Mouse (Mus musculus): ENCODE data around the gene Trim31. TPM values are rescaled to one million over a fixed set of nuclear protein-coding genes. Genes with fewer than 3 reads are reported as not detected.
"Not testable (repeated sequence)": the region's sequence is repeated elsewhere in the genome, so short reads cannot be mapped to it uniquely, and the experiment has no call there.

Trim31 gene
- total RNA-seq (2021) = not detected

- intact Hi-C loops (cut with DNase I) = loop anchor here (5.0 kb wide), 2 partner anchors 75 to 150 kb away; partner anchors contain the start of gene Gabbr1
- DNase-seq = no peak
Observed at GRCm38 (mm10) chr17:36897552-36898205, at the start of gene Trim31. Gene Trim31 (plus strand): TSS chr17:36898118.

DNA sequence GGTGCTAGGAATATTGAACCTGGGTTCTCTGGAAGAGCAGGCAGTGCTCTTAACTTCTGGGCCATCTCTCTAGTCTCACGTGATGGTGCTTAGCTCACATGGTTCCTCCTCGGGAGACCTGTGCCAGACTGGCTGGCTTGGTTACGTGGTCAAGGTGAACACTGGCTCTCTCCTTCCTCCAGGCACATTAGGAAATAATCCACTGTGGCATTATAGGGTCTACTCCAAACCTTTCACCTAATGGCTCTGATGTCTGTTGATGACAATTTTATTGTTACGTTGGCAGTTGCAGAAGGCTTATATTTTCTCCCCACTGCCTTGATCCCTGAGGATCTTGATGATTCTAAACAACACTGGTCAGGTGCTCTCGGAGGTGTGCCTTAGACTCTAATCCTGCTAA lies 49.0 kb upstream of the Trim31 start:
- intact Hi-C loops (cut with DNase I) = no loop called here
- DNase-seq = no peak

- no peak for DNase-seq
- intact Hi-C loops (cut with DNase I) = no loop called here
Observed at GRCm38 (mm10) chr17:36849992-36850391, 47.9 kb upstream of the Trim31 start.

DNA sequence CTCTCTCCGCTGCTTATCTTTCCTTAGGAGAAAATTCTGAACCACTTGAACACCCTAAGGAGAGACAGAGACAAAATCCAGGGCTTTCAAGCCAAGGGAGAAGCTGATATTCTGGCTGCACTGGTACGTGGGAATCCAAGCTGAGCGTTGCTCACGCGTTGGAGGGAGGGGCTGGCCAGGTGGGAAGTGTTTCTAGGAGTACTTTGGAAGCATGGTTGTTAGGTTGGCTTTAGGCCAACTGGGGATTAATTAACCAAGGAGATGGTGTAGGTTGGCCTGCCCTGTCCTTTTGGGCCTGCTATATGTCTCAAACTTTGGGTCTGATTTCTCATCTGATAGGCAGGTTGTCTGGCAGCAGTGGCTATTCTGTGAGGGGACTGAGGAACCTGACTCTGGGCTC lies 46.7 kb upstream of the Trim31 start:
- intact Hi-C loops (cut with DNase I) = no loop called here
- DNase-seq = no peak

- intact Hi-C loops (cut with DNase I) = no loop called here
- DNase-seq = no peak
Observed at GRCm38 (mm10) chr17:36851627-36852026, 46.3 kb upstream of the Trim31 start.

DNA sequence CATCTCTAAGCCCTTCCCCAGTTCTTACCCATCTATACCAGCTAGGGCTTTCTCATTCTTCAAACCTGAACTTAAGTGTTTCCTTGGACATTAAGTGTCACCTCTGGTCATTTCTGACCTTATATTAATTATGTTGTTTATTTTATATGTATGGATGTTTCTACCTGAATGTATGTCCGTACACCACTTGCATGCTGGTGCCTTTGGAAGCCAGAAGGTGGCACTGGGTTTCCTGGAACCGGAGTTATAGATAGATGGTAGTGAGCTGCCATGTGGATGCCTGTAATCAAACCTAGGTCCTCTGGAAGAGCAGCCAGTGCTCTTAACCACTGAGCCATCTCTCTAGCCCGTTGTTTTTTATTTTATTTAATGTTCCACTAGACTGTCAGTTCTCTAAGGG lies 42.4 kb upstream of the Trim31 start:
- no peak for DNase-seq
- intact Hi-C loops (cut with DNase I) = no loop called here

DNA sequence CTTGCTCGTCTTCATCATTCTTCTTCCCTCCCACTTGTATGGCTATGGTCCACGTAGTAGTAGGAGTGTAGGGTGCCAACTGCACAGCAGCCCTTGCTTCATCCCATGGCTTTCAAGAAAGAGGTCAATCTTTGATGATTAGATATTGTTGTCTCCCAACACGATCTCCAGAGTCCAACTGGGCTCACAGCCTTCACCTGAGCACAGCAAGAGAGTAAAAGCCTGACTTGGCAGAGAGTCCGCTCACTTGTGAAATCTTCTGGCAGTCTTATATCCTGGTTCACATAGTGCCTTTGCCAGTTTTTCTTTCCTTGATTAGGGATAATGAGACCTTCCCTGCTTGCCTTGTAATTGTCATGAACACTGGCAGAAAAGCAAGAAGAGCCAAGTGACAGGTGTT lies 41.7 kb upstream of the Trim31 start:
- DNase-seq = no peak
- intact Hi-C loops (cut with DNase I) = no loop called here

GRCm38 (mm10) chr17:36858181-36858580 lies 39.7 kb upstream of the Trim31 start:
- no peak for DNase-seq
- intact Hi-C loops (cut with DNase I) = no loop called here

GRCm38 (mm10) chr17:36861680-36862079 lies 36.2 kb upstream of the Trim31 start:
- intact Hi-C loops (cut with DNase I) = no loop called here
- no peak for DNase-seq

DNA sequence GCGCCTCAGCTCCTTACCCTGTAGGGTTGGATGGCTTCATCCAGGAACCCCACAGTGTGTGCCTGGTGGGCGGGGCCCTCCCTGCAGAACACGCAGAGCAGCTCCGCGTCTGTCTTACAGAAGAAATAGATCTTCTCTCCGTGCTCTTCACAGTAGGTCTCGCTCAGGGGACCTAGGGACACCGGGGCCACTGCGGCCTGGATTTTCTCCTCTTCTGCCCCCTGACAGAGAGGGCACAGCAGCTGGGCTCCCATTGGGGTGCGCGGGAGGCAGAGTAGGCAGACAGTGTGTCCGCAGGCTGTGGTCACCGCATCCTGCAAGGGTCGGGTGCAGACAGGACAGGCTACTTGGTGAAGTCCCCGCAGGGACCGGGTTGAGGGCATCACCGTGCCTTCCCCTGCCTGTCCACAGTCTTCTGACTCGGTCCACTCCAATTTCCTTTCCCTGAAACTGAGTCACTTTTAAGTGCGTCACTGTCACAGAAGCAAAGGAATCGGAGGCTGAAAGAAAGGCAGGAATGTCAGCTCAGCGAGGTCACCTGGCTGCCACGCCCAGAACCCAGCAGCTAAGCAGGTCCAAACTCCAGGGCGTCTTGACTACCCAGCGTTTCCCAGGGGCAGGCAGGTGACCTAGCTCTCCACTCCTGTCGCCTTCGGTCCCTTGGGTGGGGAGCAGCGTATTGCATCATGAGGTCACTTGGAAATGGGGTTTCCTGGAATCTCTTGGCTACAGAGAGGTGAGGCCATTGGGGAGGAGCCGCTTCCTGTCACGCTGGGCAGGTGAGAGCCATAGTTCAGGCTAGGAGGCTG lies 31.0 kb upstream of the Trim31 start, which contains the start of gene Trim15:
Gene Trim15, minus strand, starts transcription at position 492 of the 809 bp plus-strand sequence.
- intact Hi-C loops (cut with DNase I) = no loop called here
- no peak for DNase-seq

DNA sequence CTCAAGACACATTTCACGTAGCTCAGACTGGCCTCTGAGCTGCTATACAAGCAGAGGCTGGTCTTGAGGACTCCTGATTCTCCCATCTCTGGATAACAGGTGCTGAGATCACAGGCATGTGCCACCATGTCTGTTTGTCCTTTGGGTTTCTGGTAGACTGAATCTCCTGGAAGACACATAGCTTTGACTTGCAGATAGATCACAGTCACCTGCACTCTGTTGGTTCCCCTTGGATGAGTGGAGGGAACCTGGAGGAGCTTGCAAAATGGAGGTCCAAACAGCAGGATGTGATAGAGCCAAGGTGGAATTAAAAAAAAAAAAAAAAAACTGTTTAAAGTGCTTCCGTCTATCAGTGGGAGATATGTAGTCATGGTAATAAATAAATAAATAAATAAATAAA lies 29.1 kb upstream of the Trim31 start:
- intact Hi-C loops (cut with DNase I) = no loop called here
- no peak for DNase-seq

GRCm38 (mm10) chr17:36869284-36869954 lies 28.5 kb upstream of the Trim31 start, which contains the start of gene Trim10:
Gene Trim10 (plus strand): TSS chr17:36869574.
- intact Hi-C loops (cut with DNase I) = no loop called here
- no peak for DNase-seq

DNA sequence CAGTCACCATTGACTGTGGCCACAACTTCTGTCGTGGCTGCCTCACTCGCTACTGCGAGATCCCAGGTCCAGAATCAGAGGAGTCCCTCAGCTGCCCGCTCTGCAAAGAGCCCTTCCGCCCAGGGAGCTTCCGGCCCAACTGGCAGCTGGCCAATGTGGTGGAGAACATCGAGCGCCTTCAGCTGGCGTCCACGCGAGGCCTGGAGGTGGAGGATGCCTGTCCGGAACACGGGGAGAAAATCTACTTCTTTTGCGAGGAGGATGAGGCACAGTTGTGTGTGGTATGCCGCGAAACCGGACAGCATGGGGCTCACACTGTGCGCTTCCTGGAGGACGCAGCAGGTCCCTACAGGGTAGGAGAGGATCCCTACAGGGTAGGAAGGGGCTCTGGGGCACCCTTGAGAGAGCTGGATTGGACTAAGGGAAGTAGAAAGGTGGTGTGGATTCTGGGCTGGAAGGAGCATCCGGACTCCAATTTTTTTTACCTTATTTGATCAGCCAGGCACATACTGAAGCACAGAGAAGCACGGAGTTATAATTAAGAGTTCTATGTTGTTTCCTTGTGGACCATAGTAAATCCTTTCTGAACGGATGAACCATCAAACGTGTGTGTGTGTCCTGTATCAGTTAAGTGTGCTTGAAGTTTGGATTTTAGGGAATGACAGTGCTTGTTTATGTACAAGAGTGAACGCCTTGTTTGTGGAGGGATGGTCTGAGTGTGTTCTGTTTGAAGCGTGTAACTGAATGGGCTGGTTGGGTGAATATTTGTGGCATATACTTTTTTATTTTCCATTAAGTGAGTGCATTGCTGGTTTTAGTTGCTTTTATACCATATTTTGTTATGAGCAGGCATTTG lies 27.7 kb upstream of the Trim31 start:
- intact Hi-C loops (cut with DNase I) = no loop called here
- DNase-seq = peak; percentile 13 to 46

DNA sequence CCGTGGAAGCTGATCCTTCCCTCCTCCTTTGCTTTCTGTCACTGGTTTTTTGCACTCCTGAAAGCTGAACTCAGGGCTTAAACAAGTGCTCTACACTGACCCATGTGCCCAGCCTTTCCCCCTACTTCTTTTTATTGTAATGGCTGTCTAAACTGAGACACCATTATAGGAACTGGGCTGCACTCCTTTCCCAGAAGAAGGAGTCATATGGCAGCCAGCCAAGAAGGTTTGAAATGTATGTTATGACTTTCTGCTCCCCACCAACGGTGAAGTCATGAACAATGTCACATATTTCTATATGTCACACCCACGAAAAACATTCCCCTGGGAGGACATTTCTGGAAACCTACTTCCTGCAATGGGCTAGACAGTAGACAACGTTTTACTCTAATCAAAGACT lies 23.3 kb upstream of the Trim31 start:
- no peak for DNase-seq
- intact Hi-C loops (cut with DNase I) = no loop called here

- intact Hi-C loops (cut with DNase I) = no loop called here
- DNase-seq = no peak
Observed at GRCm38 (mm10) chr17:36883350-36883749, 14.6 kb upstream of the Trim31 start.

DNA sequence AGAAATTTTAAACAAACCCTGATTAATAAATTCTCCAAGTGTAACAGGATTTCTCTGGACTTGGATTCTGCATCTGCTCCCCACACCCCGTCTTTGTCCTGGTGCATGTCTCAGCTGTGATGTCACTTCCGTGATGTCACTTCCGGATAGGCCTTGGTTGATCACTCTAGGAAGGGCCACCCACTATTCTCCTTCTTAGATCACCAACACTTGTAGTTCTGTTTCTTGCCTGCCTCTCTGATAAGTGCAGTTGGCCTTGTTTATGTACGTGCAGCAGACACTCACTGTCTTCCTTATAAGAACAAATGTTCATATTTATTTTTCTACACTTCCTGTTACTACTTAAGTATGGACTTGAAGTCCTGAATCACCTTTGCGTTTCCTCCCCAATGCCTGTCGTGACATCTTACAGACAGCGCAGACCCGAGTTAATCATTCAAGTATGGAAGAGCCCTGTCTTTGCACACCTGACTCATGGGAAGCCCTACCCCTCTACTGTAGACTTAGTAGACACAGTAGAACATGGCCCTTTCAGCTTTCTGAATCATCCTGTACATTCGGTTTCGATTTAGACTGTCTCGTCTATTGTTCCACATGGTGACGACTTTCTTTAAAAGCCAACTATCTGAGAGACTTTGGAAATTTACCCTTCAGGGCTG lies 12.7 kb upstream of the Trim31 start:
- intact Hi-C loops (cut with DNase I) = no loop called here
- no peak for DNase-seq

DNA sequence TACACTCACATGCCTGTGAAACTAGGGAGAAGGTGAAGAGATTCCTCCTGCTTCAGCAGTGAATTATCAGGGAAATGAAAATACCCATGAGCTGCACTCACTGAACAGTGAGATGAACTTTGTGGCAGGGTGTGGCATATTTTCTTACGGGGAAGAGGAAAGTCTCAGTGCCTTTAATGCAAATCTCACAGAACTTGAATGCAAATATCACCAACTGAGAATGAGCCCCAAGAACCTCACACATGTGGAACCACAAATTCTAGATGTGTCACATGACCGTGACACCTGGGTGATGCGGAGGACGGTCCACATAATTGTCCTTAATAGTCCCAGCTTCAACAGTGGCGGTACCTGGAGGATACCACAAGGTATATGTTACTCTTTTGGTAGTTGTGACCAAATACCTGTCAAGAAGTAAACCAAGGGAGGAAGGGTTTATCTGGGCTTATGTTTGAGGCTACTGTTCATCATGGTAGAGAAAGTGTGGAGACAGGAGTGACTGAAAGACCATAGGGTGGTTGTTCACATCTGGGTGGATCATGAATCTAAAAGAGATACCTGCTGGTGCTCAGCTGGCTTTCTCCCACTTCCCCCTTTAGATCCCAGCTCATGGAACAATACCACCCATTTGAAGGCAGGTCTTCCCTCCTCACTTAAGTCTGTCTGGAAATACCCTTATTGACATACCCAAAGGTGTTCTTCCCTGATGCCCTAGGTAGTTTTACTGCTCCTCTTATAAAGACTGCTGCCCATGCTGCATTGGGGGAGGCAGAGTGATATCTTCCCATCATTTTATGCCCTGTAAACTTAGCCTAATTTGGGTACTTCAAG lies 7.6 kb upstream of the Trim31 start, which contains the start of gene Trim40:
Gene Trim40, minus strand, starts transcription at position 51 of the 831 bp plus-strand sequence.
- no peak for DNase-seq
- intact Hi-C loops (cut with DNase I) = loop anchor here (5.0 kb wide), 2 partner anchors 107 to 312 kb away; partner anchors contain the start of gene Olfr94

- DNase-seq = not testable (repeated sequence)
- intact Hi-C loops (cut with DNase I) = loop anchor here (5.0 kb wide), 2 partner anchors 106 to 311 kb away; partner anchors contain the start of gene Olfr94
Observed at GRCm38 (mm10) chr17:36891496-36891895, 6.4 kb upstream of the Trim31 start.

DNA sequence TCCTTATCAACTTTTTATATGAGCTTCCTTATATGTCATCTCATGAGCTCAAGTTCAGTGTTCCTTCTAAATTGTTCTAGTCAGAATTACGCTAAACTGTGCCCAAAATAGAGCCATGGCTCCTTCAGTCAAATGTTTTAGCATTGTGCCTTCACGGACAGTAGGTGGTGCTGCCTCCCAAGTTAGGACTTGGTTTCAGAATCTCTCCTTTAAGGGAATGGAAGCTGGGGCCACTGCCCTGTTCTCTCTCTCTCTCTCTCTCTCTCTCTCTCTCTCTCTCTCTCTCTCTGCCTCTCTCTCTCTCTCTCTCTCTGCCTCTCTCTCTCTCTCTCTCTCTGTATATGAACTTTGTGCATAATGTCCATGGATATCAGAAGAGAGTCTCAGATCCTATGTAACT lies 5.6 kb upstream of the Trim31 start:
- intact Hi-C loops (cut with DNase I) = loop anchor here (5.0 kb wide), 2 partner anchors 105 to 310 kb away; partner anchors contain the start of gene Olfr94
- peak; percentile 20 to 41 for DNase-seq
